Mouse (Mus musculus) frontal cortex, postnatal 25 days (tissue): Measurements from ENCODE around the gene Klhl33.
"Not testable (repeated sequence)": the region's sequence is repeated elsewhere in the genome, so short reads cannot be mapped to it uniquely, and the experiment has no call there.

Experiments used
- DNase-seq, 2 experiments: peaks; one replicate each; pipeline ENCODE4 v3.0.0; 2022; ENCODE audit warnings: low spot score in 2 of 2

Gene Klhl33

GRCm38 (mm10) chr14:50903973-50904827 lies 6.9 kb upstream of the Klhl33 start:
- DNase-seq, result no peak

GRCm38 (mm10) chr14:50897992-50898391 lies 685 bp upstream of the Klhl33 start:
- not testable (repeated sequence) for DNase-seq

DNA sequence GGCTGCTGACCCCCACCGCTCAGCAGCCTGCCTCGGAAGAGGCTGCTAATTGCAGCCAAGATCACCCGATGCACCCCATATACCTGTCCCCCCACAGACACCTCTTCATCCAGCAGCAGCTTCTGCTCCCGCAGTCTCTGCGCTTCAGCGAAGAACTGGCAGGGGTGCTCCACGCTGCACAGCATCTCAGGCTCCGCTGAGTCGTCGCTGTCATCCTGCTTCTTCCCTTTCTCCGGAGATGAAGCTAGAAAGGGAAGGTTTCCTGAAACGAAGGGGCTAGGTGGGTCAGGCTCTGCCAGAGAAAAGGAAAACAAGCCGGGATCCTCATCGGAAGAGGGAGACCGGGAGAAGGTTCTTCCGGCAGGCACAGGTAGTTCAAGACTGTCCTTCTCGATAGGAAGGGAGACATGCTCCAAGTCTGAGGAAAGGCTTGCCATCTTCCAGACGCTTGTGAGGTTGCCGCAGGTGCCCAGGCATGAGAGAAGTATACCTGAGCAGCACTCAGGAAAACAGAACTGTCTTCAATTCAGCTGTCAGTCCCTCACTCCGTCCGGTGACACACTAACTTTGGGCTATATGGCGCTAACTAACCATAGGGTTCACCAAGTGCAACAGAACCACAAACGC lies 447 bp downstream of the Klhl33 start:
- peak; percentile 11 to 17 for DNase-seq

GRCm38 (mm10) chr14:50895985-50896746 lies 1.1 kb downstream of the Klhl33 start:
- DNase-seq, result peak; percentile 14 to 18

DNA sequence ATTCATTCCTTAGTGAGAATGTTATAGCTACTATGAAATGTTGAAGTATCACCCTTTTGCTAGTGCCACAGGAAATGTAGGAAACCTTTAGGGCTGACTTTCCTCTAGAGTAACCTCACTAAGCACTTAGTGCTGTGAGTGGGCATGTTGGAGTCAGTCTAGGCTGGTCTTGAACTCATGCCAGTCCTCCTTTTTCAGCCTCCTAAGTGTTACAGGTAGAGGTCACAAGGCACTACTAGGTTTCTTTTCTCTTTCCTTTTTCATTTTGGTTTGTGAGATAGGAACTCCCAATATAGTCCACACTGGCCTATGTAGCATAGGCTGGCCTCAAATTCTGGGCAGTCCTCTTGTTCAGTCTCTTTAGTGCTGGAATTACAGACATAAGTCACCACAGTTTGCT lies 1.9 kb downstream of the Klhl33 start:
- DNase-seq, result no peak

DNA sequence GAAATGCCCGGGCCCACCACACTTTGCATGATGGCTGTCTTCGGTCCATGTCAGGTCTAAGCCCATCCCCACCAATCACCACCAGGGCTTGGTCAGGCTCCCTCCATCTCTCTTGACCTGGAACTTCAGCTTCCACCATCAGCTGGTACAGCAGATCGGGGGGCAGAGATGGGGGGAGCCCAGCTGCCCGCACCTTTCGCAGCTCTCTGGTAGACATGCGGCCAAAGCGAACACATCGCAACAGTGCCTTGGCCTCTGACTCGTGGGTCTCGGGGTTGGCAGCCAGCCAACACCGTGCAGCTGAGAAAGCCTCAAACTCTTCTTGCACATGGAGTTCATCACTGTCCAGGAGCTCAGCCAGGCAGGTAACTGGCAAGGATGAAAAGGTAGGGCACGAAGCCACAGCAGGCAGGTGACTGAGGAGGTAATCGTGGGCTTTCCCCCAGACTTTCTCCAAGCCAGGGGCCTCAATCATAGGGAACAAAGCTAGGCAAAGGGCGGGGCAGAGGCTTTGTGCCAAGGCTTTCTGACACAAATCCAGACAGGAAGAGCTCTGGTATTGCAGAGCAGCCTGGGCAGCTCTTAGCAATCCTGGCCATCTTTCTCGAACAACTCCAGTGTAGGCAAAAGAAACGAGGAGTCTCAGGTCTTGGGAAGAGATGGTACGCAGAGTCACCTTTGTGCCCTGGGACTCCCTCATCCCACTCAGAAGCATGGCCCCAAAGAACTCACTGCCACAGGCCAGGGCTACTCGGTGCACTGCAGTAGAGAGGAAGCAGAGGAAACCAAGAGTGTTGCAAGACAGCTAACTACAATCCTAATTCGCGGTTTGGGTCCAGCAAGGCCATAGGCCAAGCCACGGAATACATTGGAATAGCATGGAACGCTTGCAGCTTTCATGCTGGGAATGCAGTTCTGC lies 4.5 kb downstream of the Klhl33 start:
- DNase-seq, result no peak

DNA sequence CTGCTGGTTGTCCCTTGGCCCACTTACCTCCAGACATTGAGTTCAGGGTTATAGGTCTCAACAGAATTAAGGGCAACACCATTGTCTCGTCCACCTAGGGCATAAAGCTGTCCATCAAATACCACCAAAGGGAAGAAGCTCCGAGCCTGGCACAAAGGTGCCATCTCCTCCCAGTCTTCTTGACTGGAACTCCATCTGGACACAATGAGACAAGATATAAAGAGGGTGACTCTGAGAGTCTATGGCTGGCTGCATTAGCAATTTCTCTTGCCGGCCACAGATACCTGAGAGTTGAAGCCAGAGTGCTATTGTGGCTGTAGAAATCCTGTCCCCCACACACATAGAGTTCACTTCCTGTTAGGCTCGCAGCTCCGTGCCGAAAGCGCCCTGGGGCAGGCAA lies 5.2 kb downstream of the Klhl33 start:
- no peak for DNase-seq

GRCm38 (mm10) chr14:50891621-50892020 lies 5.7 kb downstream of the Klhl33 start:
- DNase-seq, result no peak

GRCm38 (mm10) chr14:50876236-50876950 lies 20.9 kb downstream of the Klhl33 start:
- no peak for DNase-seq

- no peak for DNase-seq
Observed at GRCm38 (mm10) chr14:50875591-50876230, 21.6 kb downstream of the Klhl33 start.

GRCm38 (mm10) chr14:50875175-50875574 lies 22.1 kb downstream of the Klhl33 start:
- DNase-seq, result no peak

GRCm38 (mm10) chr14:50871284-50871683 lies 26.0 kb downstream of the Klhl33 start:
- DNase-seq, result no peak

- no peak for DNase-seq
Observed at GRCm38 (mm10) chr14:50870805-50871143, 26.5 kb downstream of the Klhl33 start.

DNA sequence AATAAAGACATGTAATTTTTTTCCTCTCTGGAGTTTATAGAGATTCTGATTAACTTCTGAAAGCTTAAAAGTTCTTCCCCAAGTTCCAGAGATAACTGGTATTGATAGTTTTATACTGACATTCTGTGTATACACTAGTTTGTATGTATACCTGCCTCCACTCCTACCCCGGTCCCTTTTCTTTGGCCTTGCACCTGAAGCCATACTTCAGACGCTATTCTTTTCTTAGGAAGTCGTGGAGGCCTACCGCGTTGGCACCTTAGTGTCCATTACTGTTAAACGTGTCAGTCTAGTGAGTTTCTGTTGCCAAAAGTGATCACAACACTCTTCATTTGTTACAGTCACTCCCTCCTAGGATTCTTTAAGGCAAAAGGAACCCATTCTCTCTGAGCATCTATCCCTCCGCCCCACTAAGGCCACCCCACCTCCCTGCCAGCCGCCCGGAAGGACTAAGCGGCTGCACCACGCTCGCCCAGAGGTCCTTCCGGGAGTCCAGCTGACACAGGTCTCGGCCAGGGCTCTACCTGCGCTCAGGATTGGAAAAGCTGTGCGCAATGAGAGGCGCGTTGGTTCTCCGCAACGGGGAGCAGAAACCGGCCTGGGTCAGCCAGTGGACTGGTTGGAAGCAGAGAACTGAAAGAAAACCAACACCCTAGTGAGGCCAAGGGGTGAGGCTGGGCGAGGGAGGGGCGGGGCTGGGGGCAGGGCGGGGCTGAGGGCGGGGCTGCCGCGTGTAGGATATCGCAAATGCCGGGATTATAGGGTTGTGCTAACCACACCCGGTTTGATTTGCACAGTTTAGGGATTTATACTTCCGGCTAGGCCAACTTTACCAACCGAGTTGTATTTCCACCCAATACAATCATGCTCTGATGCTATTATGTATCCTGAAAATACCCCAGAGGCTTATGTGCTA lies 27.2 kb downstream of the Klhl33 start, which contains the start of gene Tep1:
Gene Tep1, minus strand, starts transcription at position 672 of the 916 bp plus-strand sequence.
- DNase-seq, result peak; percentile 24 to 41

DNA sequence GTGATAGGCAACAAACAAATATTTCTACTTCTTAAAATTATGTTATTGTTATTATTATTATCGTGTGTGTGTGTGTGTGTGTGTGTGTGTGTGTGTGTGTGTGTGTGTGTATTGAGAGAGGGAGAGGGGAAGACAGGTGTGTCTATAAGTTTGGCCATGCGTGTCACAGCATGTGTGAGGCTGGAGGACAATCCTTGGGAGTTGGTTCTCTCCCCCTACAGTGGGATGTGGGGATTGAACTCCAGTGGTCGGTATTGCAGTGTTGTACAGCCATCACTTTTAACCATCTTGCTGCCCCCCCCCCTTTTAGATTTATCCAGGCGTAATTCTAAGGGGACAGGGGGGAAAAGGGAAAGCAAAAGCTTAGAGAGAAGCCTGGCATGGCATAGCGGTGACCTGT lies 28.7 kb downstream of the Klhl33 start:
- DNase-seq, result no peak

GRCm38 (mm10) chr14:50868211-50868610 lies 29.1 kb downstream of the Klhl33 start:
- DNase-seq, result no peak

DNA sequence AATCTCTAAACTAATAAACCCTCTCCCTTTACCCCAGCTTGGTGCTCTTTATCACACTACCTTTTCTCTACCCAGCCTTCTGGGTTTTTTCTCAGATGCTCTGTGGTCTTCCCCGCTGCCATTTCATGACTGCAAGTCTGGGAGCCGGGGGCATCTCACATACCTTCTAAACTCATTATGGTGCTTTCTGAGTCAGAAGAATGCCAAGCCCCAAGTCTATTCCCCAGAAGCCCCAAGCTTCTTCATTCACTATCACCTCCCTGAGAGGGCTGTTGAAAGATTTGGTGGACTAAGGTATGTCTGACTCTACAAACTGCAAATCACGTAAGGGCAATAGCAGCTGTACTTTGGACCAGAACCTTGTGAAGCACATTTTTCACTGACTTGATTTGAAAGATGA lies 30.3 kb downstream of the Klhl33 start:
- DNase-seq, result no peak

DNA sequence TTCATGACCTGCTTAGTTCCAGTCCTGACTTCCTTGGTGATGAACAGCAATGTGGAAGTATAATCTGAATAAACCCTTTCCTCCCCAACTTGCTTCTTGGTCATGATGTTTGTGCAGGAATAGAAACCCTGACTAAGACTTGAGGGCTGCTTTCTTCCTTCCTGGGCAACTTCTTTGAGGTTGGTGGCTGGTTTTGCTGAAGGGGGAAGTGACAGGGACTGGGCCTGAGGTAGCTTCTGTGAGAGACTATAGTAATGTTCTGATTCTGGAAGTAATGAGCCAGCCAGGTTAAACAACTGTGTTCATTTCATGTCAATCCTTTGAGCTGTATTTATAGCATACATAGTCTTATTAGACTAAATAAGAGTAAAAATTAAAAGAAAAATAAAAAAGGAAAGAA lies 32.3 kb downstream of the Klhl33 start:
- DNase-seq, result not testable (repeated sequence)

GRCm38 (mm10) chr14:50862641-50863040 lies 34.7 kb downstream of the Klhl33 start:
- DNase-seq, result no peak
